Mouse (Mus musculus) midbrain, embryonic 16.5 days (tissue): Measurements from ENCODE around the gene Fntb. TPM values are rescaled to one million over a fixed set of nuclear protein-coding genes. Genes with fewer than 3 reads are reported as not detected.
A peak's percentile ranks its signal among the peaks of the same experiment; 100 is the strongest.

ENCODE experiments used
- ATAC-seq: fragments of 200-750 bp; cut with Nextera tagmentation; 2 replicates; pipeline ENCODE4 v1.8.0; 2017; ENCODE audit warnings: moderate TSS enrichment
- H3K27ac ChIP-seq: fragments of 300-500 bp; sonication (generic); 2 replicates; pipeline ENCODE4 v1.5.1; 2014; ENCODE audit warnings: mild to moderate bottlenecking, low read length, mixed read lengths
- H3K27me3 ChIP-seq: fragments of 300-500 bp; sonication (generic); 2 replicates; pipeline ENCODE4 v1.6.1; 2014; ENCODE audit warnings: low read depth, low read length, mixed read lengths; ENCODE audit not compliant: control insufficient read depth, insufficient read depth
- H3K36me3 ChIP-seq: fragments of 300-500 bp; sonication (generic); 2 replicates; pipeline ENCODE4 v1.6.1; 2014; ENCODE audit warnings: mild to moderate bottlenecking, low read length, moderate library complexity, mixed read lengths; ENCODE audit not compliant: control insufficient read depth, insufficient read depth
- H3K4me1 ChIP-seq: fragments of 300-500 bp; sonication (generic); 2 replicates; pipeline ENCODE4 v1.6.1; 2014; ENCODE audit warnings: mild to moderate bottlenecking, low read length, mixed read lengths; ENCODE audit not compliant: control insufficient read depth, insufficient read depth
- H3K4me2 ChIP-seq: fragments of 300-500 bp; sonication (generic); 2 replicates; pipeline ENCODE4 v1.6.1; 2014; ENCODE audit warnings: mild to moderate bottlenecking, low read length, mixed read lengths
- H3K4me3 ChIP-seq: fragments of 300-500 bp; sonication (generic); 2 replicates; pipeline ENCODE4 v1.5.1; 2014; ENCODE audit warnings: low read depth, mild to moderate bottlenecking, low read length, moderate library complexity, mixed read lengths
- H3K9ac ChIP-seq: fragments of 300-500 bp; sonication (generic); 2 replicates; pipeline ENCODE4 v1.6.1; 2014; ENCODE audit warnings: low read depth, low read length, mixed read lengths
- H3K9me3 ChIP-seq: fragments of 300-500 bp; sonication (generic); replicated peaks from 2 replicates; pipeline ENCODE4 v1.6.1; 2014; ENCODE audit warnings: mild to moderate bottlenecking, low read length, mixed read lengths; ENCODE audit not compliant: control insufficient read depth, poor library complexity, severe bottlenecking
- WGBS: fragments of 180-500 bp; shearing (Covaris S2); extraction: QIAGEN DNeasy Blood & Tissue Kit; methylation state at CpG from one replicate; pipeline ENCODE4 v1.1.7; 2014; 5-methylcytosine and 5-hydroxymethylcytosine counted together
- polyA plus RNA-seq: library from polyadenylated mRNA; unstranded; fragments of >200 nt; fragmentation: Nextera tagmentation; extraction: Ambion mirVana; gene quantifications from 2 replicates; pipeline ENCODE4 v1.2.1, GENCODE M21; 2015

The Fntb gene
- polyA plus RNA-seq, 1 experiment from 2014 or later, result 42.9 TPM

DNA sequence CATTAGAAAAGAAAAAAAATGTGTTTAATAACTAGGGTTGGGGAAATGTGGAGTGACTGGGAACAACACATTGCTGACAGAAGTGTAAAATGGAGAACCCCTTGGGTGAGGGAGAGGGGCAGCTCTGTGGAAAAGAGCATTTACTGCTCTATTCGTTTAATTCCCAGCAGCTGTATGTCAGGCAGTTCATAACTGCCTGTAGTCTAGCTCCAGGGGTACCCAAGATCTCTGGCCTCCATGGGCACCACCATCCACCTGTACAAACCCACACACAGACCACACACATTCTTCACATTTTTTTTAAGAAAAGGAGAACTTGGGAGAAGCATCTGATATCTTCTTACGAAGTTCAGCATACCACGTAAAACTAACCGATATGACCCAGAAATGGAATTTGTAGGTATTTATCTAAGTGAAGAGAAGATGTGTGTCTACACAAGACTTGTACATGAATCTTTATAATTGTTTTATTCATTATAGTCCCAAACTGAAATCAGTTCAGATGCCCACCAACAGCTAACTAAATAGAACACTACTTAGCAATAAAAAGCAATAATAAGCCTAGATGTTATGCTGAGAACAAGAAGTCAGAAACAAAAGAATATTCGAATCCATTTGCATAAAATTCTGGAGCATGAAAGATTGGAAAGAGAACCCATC lies 5.6 kb downstream of the Fntb start:
- Histone ChIP-seq H3K9ac (no peak overlapping the region), H3K4me1 (peaks cover 4% of the 10 kb centered on the region), H3K36me3 (no peaks in the 10 kb centered on the region), H3K4me3 (no peak overlapping the region), H3K27me3 (no peaks in the 10 kb centered on the region), H3K27ac (no peak overlapping the region), H3K9me3 (no peaks in the 10 kb centered on the region), H3K4me2 (no peak overlapping the region)
- no peak for ATAC-seq
- WGBS, result 93% methylated on average over 5 of the region's 5 CpGs

DNA sequence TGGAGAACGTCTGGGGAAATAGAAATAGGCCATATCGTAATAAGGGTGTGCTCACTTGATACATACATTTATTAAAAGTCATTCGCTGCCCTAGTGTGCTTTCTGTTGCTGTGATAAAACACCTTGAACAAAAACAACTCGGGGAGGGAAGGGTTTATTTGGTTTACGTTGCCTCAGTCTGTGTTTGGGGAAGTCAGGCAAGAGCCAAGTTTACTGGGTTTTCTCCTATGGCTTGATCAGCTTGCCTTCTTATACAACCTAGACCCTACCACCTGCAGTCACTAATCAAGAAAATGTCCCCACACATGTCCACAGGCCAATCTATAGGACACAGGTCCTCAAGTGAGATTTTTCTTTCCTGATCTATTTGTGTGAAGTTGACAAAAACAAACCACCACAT lies 6.2 kb downstream of the Fntb start:
- Histone ChIP-seq H3K9me3 (no peaks in the 10 kb centered on the region), H3K36me3 (no peaks in the 10 kb centered on the region), H3K4me2 (no peak overlapping the region), H3K4me3 (no peak overlapping the region), H3K27ac (no peak overlapping the region), H3K27me3 (no peaks in the 10 kb centered on the region), H3K4me1 (no peaks in the 10 kb centered on the region), H3K9ac (no peak overlapping the region)
- ATAC-seq, result no peak
- 94% methylated on average over 5 of the region's 5 CpGs for WGBS

DNA sequence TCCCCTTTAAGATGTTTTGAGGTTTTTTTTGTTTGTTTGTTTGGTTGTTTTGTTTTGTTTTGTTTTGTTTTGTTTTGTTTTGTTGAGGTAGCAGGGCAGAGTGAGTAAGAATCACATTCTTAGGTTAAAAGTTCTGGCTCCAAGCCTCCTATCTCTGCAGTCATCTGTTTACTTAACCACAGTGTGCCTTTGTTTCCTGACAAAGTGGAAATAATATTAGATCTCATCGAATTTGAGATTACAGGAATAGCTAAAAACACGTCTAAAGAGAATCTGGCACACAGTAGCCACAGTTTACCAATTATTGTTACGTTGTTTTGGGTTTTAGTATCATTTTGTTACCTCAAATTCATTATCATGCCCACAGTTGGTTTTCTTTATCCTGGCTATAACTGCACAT lies 9.3 kb downstream of the Fntb start:
- ATAC-seq, result no peak
- WGBS, result 82% methylated on average over 3 of the region's 3 CpGs

DNA sequence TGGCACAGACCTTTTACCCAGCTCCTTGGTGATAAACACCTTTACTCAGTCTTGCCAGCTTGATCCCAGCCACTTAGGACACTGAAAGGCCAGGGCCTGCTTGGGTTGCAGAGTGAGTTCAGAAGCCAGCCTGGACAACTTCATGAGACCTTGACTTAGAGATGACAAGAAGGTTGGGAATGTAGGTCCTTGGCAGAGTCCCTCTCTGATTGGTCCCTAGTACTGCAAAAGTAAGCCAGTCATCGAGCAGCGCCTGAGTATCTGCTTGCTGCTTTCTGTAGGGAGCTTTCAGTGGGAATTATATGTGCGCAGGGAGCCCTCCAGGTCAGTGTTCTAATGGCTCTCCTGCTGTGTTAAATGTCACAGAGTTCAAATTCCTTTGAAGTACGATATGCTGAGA lies 9.7 kb downstream of the Fntb start:
- no peak for ATAC-seq
- H3K4me1 ChIP-seq, result no peaks in the 10 kb centered on the region
- no peak overlapping the region for H3K9ac ChIP-seq
- H3K4me2 ChIP-seq, result no peak overlapping the region
- WGBS, result 66% methylated on average over 4 of the region's 4 CpGs
- no peak overlapping the region for H3K4me3 ChIP-seq
- H3K27ac ChIP-seq, result no peak overlapping the region
- no peaks in the 10 kb centered on the region for H3K27me3 ChIP-seq
- no peaks in the 10 kb centered on the region for H3K9me3 ChIP-seq
- H3K36me3 ChIP-seq, result no peaks in the 10 kb centered on the region

More for the DNA sequence above, 9.3 kb downstream of the Fntb start:
- Histone ChIP-seq H3K27me3 (no peaks in the 10 kb centered on the region), H3K4me2 (no peak overlapping the region), H3K4me1 (no peaks in the 10 kb centered on the region), H3K27ac (no peak overlapping the region), H3K9me3 (no peaks in the 10 kb centered on the region), H3K36me3 (no peaks in the 10 kb centered on the region), H3K9ac (no peak overlapping the region), H3K4me3 (no peak overlapping the region)

DNA sequence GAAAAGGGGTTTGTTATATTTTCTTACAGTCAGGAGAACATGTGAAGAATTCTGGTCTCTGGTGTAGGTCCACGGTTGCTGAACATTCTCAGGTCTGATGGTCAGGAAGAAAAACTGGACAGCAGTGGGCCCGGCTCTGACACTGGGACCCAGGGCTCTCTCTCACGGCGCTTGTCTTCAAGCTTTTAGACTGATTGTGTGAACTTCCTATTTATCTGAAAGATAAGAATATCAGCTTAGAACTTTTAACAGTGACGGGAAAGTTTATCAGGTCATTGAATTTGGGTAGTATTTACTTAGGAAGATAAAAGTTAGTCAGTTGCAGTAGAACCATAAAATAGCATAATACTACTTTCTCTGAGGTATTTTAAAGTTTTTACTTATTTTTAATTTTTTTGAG lies 11.5 kb downstream of the Fntb start:
- ATAC-seq, result no peak
- H3K36me3 ChIP-seq, result no peaks in the 10 kb centered on the region
- no peaks in the 10 kb centered on the region for H3K9me3 ChIP-seq
- H3K4me2 ChIP-seq, result no peak overlapping the region
- H3K4me1 ChIP-seq, result no peaks in the 10 kb centered on the region
- 97% methylated on average over 5 of the region's 5 CpGs for WGBS
- H3K9ac ChIP-seq, result no peak overlapping the region
- no peak overlapping the region for H3K27ac ChIP-seq
- no peak overlapping the region for H3K4me3 ChIP-seq
- no peaks in the 10 kb centered on the region for H3K27me3 ChIP-seq

DNA sequence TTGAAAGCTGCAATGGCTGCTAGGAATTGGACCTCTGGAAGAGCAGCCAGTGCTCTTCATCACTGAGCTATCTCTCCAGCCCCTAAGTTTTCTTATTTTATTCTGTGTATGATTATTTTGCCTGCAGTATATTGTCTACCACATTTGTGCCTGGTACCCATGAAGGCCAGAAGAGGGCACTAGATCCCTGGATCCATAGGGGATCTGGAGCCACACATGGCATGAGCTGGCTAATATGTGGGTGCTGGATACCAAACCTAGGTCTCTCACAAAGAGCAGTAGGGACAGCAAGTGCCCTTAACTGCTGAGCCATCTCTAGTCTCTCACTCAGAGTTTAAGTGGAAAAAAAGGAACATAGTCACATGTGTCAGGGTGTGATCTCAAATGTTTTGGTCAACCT lies 12.5 kb downstream of the Fntb start:
- Histone ChIP-seq H3K27me3 (no peaks in the 10 kb centered on the region), H3K27ac (no peak overlapping the region), H3K4me2 (no peak overlapping the region), H3K4me3 (no peak overlapping the region), H3K9me3 (no peaks in the 10 kb centered on the region), H3K36me3 (no peaks in the 10 kb centered on the region), H3K4me1 (no peaks in the 10 kb centered on the region), H3K9ac (no peak overlapping the region)
- ATAC-seq, result no peak

DNA sequence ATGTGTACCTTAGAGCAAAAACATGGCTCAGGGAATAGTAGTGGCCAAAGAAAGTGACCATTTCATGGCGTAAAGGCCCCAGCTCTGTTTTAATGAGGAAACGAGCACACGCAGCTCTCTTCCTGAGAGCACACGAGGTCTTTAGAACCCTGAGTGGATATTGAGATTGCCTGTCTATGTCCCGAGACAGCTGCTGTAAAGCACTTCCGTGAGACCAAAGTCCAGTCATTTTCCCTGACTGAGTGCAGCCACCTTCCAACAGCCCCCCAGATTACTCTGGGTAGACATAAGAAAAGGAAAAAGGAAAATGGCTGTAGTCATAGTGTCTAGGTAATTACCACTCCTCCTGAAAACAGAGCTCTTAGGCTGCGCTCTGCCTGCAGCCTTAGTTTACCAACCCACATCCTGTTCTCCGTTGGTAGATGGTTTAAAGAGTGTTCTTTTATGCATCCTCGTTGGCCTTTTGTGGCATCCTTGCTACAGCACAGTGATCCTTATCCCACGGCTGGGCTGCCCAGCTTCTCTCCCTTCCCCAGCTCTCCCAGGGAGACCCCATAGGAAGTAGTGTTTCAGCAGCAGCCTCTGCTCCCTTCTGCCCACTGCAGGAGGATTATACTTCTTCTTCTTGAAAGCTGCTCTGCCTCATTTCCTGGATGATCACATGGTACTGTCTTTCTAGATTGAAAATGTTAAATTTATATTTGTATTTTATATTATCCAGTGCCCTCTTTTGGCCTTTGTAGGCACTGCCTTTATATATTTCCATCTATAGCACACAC lies 13.1 kb downstream of the Fntb start:
- no peak overlapping the region for H3K9ac ChIP-seq
- H3K4me1 ChIP-seq, result no peaks in the 10 kb centered on the region
- 88% methylated on average over 10 of the region's 10 CpGs for WGBS
- no peak overlapping the region for H3K4me2 ChIP-seq
- no peaks in the 10 kb centered on the region for H3K9me3 ChIP-seq
- no peak for ATAC-seq
- no peak overlapping the region for H3K27ac ChIP-seq
- H3K27me3 ChIP-seq, result no peaks in the 10 kb centered on the region
- H3K4me3 ChIP-seq, result no peak overlapping the region
- H3K36me3 ChIP-seq, result no peaks in the 10 kb centered on the region

DNA sequence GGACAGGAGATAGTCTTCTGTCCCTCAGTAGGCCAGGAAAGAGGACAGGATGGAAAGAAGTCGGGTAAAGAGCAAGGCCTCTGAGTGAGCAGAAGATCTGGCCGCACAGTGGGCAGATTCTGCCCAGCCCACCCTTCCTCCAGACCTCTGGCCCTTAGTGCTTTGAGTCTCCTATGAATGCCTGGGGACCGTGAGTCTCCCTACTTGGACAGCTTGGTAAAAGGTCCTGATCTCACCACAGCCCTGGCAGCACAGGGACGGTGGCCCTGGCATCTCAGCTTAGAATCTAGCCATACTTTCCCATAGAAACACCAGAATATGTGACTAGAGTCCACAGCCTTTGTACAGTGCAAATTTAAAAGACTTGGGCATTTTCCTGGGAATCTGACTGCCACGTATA lies 14.6 kb downstream of the Fntb start:
- Histone ChIP-seq H3K36me3 (no peaks in the 10 kb centered on the region), H3K4me1 (no peaks in the 10 kb centered on the region), H3K9ac (no peak overlapping the region), H3K9me3 (no peaks in the 10 kb centered on the region), H3K4me3 (no peak overlapping the region), H3K4me2 (no peak overlapping the region), H3K27me3 (no peaks in the 10 kb centered on the region), H3K27ac (no peak overlapping the region)
- no peak for ATAC-seq
- WGBS, result 69% methylated on average over 5 of the region's 5 CpGs

DNA sequence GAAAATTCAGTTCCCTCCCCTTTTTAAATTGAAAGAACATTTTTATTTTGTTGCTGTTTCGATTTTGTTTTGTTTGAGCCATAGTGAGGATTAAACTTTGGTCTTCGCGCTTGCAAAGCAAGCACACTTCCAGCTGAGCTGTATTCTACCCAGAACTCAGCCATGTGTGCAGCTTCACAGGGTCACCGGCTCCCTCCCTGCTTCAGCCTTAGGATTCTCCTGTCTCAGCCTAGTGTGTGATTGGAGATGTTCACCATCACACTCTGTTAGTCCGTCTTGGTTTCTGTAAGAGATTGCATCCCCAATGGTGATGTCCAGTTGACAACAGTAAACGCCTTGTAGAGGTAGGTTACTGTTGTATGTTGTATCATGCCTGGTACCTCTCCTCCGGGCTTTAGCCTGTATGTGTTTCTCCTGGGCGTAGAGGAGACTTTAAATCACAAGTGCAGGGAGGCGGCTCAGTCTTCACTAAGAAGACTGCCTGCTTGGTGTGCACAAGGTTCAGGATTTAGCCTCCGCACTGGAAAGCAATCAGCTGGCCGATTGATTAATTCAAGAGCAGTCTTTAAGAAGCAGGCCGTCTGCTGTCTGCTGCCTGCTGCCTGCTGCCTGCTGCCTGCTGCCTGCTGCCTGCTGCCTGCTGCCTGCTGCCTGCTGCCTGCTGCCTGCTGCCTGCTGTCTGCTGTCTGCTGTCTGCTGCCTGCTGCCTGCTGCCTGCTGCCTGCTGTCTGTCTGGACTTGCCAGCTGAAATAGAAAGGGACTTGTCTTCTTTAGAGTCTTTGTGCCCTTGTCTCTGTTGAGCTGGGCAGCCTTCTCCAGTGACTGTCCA lies 15.5 kb downstream of the Fntb start:
- Histone ChIP-seq H3K4me1 (no peaks in the 10 kb centered on the region), H3K27ac (peak overlapping the region; percentile 13; the same call in 1 of the 2 replicates), H3K4me3 (no peak overlapping the region), H3K27me3 (no peaks in the 10 kb centered on the region), H3K36me3 (no peaks in the 10 kb centered on the region), H3K9ac (no peak overlapping the region), H3K9me3 (no peaks in the 10 kb centered on the region), H3K4me2 (no peak overlapping the region)
- WGBS, result 49% methylated on average over 12 of the region's 12 CpGs
- ATAC-seq, result no peak
